Mouse (Mus musculus) liver, adult 2 months (tissue): ENCODE data around the gene Sox12.

ENCODE experiments used
- CTCF ChIP-seq: fragments of 200-500 bp; IDR thresholded peaks from 2 replicates; pipeline ENCODE4 v1.5.1; 2011; ENCODE audit warnings: low read depth, low read length, control low read depth
- POLR2A ChIP-seq: fragments of 200-500 bp; IDR thresholded peaks from 2 replicates; pipeline ENCODE4 v1.6.1; 2011; ENCODE audit warnings: low read length, control low read depth; ENCODE audit not compliant: insufficient read depth; ENCODE audit errors: extremely low read depth

DNA sequence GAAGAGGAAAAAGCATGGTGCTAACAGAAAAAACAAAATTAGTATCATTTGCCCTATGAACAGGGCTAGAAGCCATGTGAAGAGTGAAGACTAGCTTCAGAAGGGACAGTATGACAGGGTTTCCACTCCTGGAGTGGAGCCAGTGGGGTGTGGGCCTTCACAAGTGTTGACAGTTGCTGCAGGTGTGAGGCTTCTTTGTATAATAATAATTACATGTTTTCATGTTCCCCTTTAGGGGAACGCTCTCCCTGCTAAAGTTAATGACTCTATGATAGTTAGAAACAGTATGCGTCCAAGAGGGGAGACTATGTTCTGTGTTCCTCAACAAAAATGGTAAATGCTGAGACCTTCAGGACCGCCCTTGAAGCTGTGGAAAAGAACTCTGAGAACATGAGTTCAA lies 17.9 kb upstream of the Sox12 start:
- TF ChIP-seq CTCF (no peak), POLR2A (no peak)
